Mouse (Mus musculus): ENCODE data around the gene Htr6.

The Htr6 gene

GRCm38 (mm10) chr4:139075041-139075711 is at the start of gene Htr6:
Htr6 (minus strand) TSS chr4:139075570.
- no peak for DNase-seq

- no peak for DNase-seq
Observed at GRCm38 (mm10) chr4:139124940-139125339, 49.6 kb upstream of the Htr6 start.

GRCm38 (mm10) chr4:139122557-139122956 is 47.2 kb upstream of the Htr6 start:
- no peak for DNase-seq

GRCm38 (mm10) chr4:139120998-139121397 is 45.6 kb upstream of the Htr6 start:
- DNase-seq = no peak

GRCm38 (mm10) chr4:139120281-139120814 is 45.0 kb upstream of the Htr6 start:
- no peak for DNase-seq

GRCm38 (mm10) chr4:139116356-139117063 is 41.1 kb upstream of the Htr6 start:
- DNase-seq = peak; percentile 39

- DNase-seq = no peak
Observed at GRCm38 (mm10) chr4:139115721-139116120, 40.4 kb upstream of the Htr6 start.

GRCm38 (mm10) chr4:139112482-139112881 is 37.1 kb upstream of the Htr6 start:
- no peak for DNase-seq

GRCm38 (mm10) chr4:139111421-139111820 is 36.1 kb upstream of the Htr6 start:
- peak; percentile 43 for DNase-seq

GRCm38 (mm10) chr4:139110858-139111257 is 35.5 kb upstream of the Htr6 start:
- DNase-seq = peak; percentile 53

- no peak for DNase-seq
Observed at GRCm38 (mm10) chr4:139105453-139105852, 30.1 kb upstream of the Htr6 start.

GRCm38 (mm10) chr4:139101546-139101945 is 26.2 kb upstream of the Htr6 start:
- no peak for DNase-seq

- no peak for DNase-seq
Observed at GRCm38 (mm10) chr4:139100326-139100725, 25.0 kb upstream of the Htr6 start.

- no peak for DNase-seq
Observed at GRCm38 (mm10) chr4:139096201-139096600, 20.8 kb upstream of the Htr6 start.

GRCm38 (mm10) chr4:139095406-139095805 is 20.0 kb upstream of the Htr6 start:
- peak; percentile 69 for DNase-seq

- DNase-seq = no peak
Observed at GRCm38 (mm10) chr4:139093196-139093530, 17.8 kb upstream of the Htr6 start.

GRCm38 (mm10) chr4:139092356-139093195 is 17.2 kb upstream of the Htr6 start, which contains the start of gene Nbl1:
Nbl1 (minus strand) TSS chr4:139092993.
- DNase-seq = no peak

GRCm38 (mm10) chr4:139091478-139092355 is 16.3 kb upstream of the Htr6 start:
- DNase-seq = no peak

GRCm38 (mm10) chr4:139091066-139091465 is 15.7 kb upstream of the Htr6 start:
- no peak for DNase-seq

- DNase-seq = no peak
Observed at GRCm38 (mm10) chr4:139090303-139090940, 15.1 kb upstream of the Htr6 start.

- peak; percentile 51 for DNase-seq
Observed at GRCm38 (mm10) chr4:139088982-139089671, 13.8 kb upstream of the Htr6 start.
